Mouse (Mus musculus): Measurements from ENCODE around the gene Dgcr2.
A peak's percentile ranks its signal among the peaks of the same experiment; 100 is the strongest.

Gene Dgcr2

DNA sequence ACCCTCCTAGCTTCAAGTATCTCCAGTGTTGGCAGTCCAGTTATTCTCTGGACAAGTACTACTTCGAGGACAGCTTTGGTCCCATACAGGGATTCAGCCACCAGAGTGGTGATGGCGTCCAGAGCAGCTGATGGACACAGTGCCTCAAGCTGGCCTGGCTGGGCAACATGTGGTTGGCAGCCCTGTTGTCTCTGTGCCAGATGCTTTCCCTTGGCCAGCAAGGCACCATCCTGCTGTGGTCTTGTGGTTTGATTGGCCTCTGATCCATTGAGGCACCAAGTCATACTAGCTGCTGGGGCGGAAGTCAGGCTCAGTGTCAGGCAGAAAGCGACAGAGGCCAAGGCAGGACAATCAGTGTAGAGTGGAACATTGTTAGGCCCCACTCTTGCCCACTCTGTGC is 89.2 kb downstream of the Dgcr2 start:
- DNase-seq (ENCODE audit: low read depth, low spot score) = no peak

GRCm38 (mm10) chr16:17807192-17808009 is 91.0 kb downstream of the Dgcr2 start:
- peak; percentile 80 for DNase-seq (ENCODE audit: low read depth, low spot score)

- DNase-seq (ENCODE audit: low read depth, low spot score) = no peak
These were observed 91.7 kb downstream of the Dgcr2 start for GRCm38 (mm10) chr16:17806581-17807191.

DNA sequence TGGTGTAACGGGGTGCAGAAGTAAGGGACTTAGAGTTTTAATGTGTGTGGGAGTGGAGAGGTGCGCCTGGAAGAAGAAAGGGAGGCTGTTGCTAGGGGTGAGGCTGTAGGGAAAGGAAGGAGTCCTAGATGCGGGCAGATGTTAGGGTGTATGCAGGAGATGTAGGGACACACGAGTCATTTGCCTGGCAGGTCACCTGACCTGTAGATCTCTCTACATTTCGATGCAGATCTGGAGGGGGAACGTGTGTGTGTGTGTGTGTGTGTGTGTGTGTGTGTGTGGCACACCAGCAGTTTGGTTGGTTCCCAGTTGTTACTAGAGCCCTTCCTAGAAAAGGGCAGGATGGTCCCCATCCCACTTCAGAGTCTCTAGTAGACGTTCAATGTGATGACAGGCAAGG is 93.4 kb downstream of the Dgcr2 start:
- no peak for DNase-seq (ENCODE audit: low read depth, low spot score)

GRCm38 (mm10) chr16:17804449-17804912 is 93.9 kb downstream of the Dgcr2 start:
- no peak for DNase-seq (ENCODE audit: low read depth, low spot score)

- DNase-seq (ENCODE audit: low read depth, low spot score) = no peak
These were observed 94.5 kb downstream of the Dgcr2 start for GRCm38 (mm10) chr16:17803675-17804448.

DNA sequence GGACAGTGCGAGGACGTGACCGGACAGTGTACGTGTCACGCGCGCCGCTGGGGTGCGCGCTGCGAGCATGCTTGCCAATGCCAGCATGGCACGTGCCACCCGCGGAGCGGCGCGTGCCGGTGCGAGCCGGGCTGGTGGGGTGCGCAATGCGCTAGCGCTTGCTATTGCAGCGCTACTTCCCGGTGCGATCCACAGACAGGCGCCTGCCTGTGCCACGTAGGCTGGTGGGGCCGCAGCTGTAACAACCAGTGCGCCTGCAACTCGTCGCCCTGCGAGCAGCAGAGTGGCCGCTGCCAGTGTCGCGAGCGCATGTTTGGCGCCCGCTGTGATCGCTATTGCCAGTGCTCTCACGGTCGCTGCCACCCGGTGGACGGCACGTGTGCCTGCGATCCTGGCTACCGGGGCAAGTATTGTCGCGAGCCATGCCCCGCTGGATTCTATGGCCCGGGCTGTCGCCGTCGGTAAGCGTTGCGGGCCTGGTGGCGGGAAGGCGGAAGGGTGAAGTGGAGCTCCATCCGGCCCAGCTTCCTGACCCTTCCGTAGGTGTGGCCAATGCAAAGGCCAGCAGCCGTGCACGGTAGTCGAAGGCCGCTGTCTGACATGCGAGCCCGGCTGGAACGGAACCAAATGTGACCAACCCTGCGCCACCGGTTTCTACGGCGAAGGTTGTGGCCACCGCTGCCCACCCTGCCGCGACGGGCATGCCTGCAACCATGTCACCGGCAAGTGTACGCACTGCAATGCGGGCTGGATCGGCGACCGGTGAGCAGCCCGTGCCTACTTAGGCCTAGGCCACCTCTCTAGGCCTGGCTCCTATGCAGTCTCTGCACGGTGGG is 95.3 kb downstream of the Dgcr2 start:
- no peak for DNase-seq (ENCODE audit: low read depth, low spot score)

DNA sequence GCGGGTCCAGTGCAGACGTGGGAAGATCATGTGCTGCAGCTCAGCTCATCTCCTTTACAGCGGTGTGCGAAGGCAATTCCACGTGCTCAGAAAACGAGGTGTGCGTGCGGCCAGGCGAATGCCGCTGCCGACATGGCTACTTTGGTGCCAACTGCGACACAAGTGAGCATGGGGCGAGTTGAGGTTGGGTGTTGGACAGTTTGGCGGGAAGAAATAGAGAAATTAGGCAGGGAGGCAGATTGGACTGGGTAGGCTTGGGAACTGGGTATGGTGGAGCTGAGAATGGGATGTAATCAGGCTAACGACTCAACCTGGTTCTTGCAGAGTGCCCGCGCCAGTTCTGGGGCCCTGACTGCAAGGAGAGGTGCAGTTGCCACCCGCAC is 95.9 kb downstream of the Dgcr2 start:
- no peak for DNase-seq (ENCODE audit: low read depth, low spot score)

- no peak for DNase-seq (ENCODE audit: low read depth, low spot score)
These were observed 96.4 kb downstream of the Dgcr2 start for GRCm38 (mm10) chr16:17801777-17802455.

- DNase-seq (ENCODE audit: low read depth, low spot score) = no peak
These were observed 98.8 kb downstream of the Dgcr2 start for GRCm38 (mm10) chr16:17799584-17799983.

DNA sequence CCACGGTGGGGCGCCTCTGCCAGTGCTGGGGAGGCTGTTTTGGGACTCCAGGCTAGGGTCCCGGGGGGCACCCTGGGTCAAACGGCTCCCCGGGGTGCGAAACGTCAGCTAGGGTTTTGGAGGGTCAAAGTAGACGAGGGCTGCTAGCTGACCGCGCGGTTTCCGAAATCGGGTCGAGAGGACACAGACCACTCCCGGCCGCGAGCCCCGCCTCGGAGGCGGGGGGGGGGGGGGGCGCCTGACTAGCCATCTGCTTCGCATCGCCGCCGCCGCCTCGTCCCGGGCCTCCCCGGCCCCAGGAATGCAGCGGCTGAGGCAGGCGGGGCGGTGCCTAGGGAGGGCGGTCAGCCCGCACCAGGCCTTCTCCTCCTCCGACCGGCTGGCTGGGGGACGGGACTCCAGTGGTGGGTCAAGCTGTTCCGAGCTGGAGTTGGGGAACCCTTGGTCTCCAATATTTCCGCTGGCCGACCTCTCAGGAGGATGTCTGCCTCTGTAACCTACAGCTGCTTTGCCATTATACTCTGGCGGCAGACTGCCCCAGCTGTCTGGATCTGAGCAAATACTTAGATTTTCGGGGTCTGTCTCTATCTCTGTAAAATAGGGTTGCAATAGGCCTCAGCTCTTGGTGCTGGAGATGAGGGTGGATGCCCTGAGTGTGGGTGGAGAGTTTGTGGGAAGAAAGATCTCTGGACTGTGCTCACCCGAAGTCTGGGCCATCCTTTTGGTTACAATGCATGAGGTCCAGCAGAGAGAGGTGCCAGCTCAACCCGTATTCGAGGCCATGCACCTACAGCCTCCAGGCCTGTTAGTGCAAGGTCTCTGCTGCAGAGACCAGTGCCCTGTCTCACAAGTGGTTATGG is 99.8 kb downstream of the Dgcr2 start:
- DNase-seq (ENCODE audit: low read depth, low spot score) = no peak

DNA sequence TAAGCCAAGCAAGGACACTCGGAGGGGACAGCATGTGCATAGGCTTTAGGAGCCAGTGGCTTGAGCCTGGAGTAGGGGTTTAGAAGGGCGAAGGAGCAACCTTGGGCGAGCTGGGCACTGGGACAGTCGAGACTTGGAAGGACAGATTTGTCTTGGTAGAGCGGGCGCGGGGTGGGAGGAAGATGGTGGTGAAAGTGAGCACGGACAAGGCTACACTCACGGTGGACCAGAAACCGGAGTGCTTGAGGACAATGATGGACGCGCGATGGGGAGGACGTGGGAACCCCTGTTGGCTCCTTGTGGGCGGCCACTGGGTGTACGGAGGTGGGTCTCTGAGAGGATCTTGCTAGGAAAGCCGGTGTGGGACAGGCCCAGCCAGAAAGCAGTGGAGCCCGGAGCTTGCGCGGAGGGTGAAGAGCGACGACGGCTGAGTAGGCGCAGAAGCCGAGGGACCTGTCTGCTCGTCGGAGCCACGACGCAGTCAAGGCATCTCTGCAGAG is 100.5 kb downstream of the Dgcr2 start:
- no peak for DNase-seq (ENCODE audit: low read depth, low spot score)

GRCm38 (mm10) chr16:17796971-17797811 is 101.2 kb downstream of the Dgcr2 start, which contains the start of gene Scarf2:
Gene Scarf2 (plus strand): TSS chr16:17797282.
- no peak for DNase-seq (ENCODE audit: low read depth, low spot score)

GRCm38 (mm10) chr16:17796519-17796918 is 101.8 kb downstream of the Dgcr2 start:
- DNase-seq (ENCODE audit: low read depth, low spot score) = no peak

GRCm38 (mm10) chr16:17795643-17796042 is 102.7 kb downstream of the Dgcr2 start:
- DNase-seq (ENCODE audit: low read depth, low spot score) = no peak

- DNase-seq (ENCODE audit: low read depth, low spot score) = no peak
These were observed 104.3 kb downstream of the Dgcr2 start for GRCm38 (mm10) chr16:17794047-17794446.

DNA sequence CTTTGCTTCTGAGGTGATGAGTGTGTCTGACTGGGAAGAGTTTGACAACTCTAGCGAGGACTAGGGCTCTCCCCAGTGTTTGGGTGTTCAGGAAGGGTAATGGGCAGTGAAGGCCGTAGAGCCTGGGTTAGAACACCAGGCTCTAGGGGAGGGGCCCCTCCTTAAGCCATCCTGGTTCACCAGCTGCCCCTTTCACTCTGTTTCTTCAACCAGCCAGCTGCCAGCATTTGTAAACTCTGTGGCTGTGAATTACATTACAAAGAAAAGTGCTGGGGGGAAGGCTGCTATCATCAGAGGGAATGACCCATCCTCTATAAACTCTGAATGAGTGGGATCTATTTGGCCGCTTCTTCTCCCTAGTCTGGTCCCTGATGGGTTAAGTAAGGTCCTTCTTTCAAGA is 105.6 kb downstream of the Dgcr2 start:
- DNase-seq (ENCODE audit: low read depth, low spot score) = no peak
